Mouse (Mus musculus) cortical plate, adult 2 months (tissue): ENCODE measurements around the gene Srrd.

Experiments used
- CTCF ChIP-seq: fragments of 200-500 bp; IDR thresholded peaks from 2 replicates; pipeline ENCODE4 v1.5.1; 2011; ENCODE audit warnings: mild to moderate bottlenecking, control low read depth, low read length; ENCODE audit not compliant: insufficient read depth; ENCODE audit errors: extremely low read depth
- POLR2A ChIP-seq: fragments of 200-500 bp; IDR thresholded peaks from 2 replicates; pipeline ENCODE4 v1.6.1; 2011; ENCODE audit warnings: mild to moderate bottlenecking, low read length, control low read depth; ENCODE audit not compliant: insufficient read depth; ENCODE audit errors: extremely low read depth

- TF ChIP-seq CTCF (no peak), POLR2A (no peak)
These were observed 38.3 kb upstream of the Srrd start for GRCm38 (mm10) chr5:112381154-112381553.
